Mouse (Mus musculus): ENCODE results near the gene Bud23.

Gene Bud23

GRCm38 (mm10) chr5:135023344-135024173 is 41.2 kb downstream of the Bud23 start, which contains the start of gene Stx1a:
TSS of gene Stx1a (plus strand) at chr5:135023482.
- DNase-seq (ENCODE audit: low spot score in 2 of 2), result peak; percentile 82 to 89

GRCm38 (mm10) chr5:135021814-135022213 is 42.9 kb downstream of the Bud23 start:
- DNase-seq (ENCODE audit: low spot score in 2 of 2), result no peak

GRCm38 (mm10) chr5:135016224-135016759 is 48.5 kb downstream of the Bud23 start:
- no peak for DNase-seq (ENCODE audit: low spot score in 2 of 2)

GRCm38 (mm10) chr5:135015497-135015896 is 49.3 kb downstream of the Bud23 start:
- DNase-seq (ENCODE audit: low spot score in 2 of 2), result peak; percentile 72 to 86

GRCm38 (mm10) chr5:135012671-135013441 is 51.9 kb downstream of the Bud23 start:
- DNase-seq (ENCODE audit: low spot score in 2 of 2), result peak in 1 of 2 experiments; percentile 68

- no peak for DNase-seq (ENCODE audit: low spot score in 2 of 2)
Measured at GRCm38 (mm10) chr5:135011809-135012613, 52.7 kb downstream of the Bud23 start.

- DNase-seq (ENCODE audit: low spot score in 2 of 2), result no peak
Measured at GRCm38 (mm10) chr5:135010841-135011743, 53.7 kb downstream of the Bud23 start.

GRCm38 (mm10) chr5:135010320-135010709 is 54.4 kb downstream of the Bud23 start:
- DNase-seq (ENCODE audit: low spot score in 2 of 2), result no peak

- peak; percentile 85 to 87 for DNase-seq (ENCODE audit: low spot score in 2 of 2)
Measured at GRCm38 (mm10) chr5:135009590-135010319, 55.0 kb downstream of the Bud23 start.

- DNase-seq (ENCODE audit: low spot score in 2 of 2), result peak; percentile 97 to 99
Measured at GRCm38 (mm10) chr5:135008671-135009589, 55.8 kb downstream of the Bud23 start, which contains the start of gene Abhd11. TSS of gene Abhd11 (plus strand) at chr5:135009152.

GRCm38 (mm10) chr5:135007802-135008571 is 56.8 kb downstream of the Bud23 start:
- DNase-seq (ENCODE audit: low spot score in 2 of 2), result peak in 1 of 2 experiments; percentile 53

Data from frontal cortex, postnatal 10 days (tissue).